Mouse (Mus musculus) heart, embryonic 12.5 days (tissue): Measurements from ENCODE around the gene Cnga2. TPM values are rescaled to one million over a fixed set of nuclear protein-coding genes. Genes with fewer than 3 reads are reported as not detected.

ENCODE experiments used
- ATAC-seq: fragments of 200-750 bp; cut with Nextera tagmentation; 2 replicates; pipeline ENCODE4 v1.8.0; 2017; ENCODE audit warnings: moderate TSS enrichment, moderate library complexity; ENCODE audit not compliant: insufficient number of reproducible peaks, low FRiP score
- H3K27ac ChIP-seq: fragments of 300-500 bp; sonication (generic); 2 replicates; pipeline ENCODE4 v1.5.1; 2016; ENCODE audit warnings: mild to moderate bottlenecking, moderate library complexity; ENCODE audit not compliant: poor library complexity, severe bottlenecking
- H3K27me3 ChIP-seq: fragments of 300-500 bp; sonication (generic); replicated peaks from 2 replicates; pipeline ENCODE4 v1.6.1; 2016; ENCODE audit warnings: mild to moderate bottlenecking, moderate library complexity
- H3K36me3 ChIP-seq: fragments of 300-500 bp; sonication (generic); 2 replicates; pipeline ENCODE4 v1.6.1; 2016; ENCODE audit warnings: mild to moderate bottlenecking, moderate library complexity
- H3K4me1 ChIP-seq: fragments of 300-500 bp; sonication (generic); replicated peaks from 2 replicates; pipeline ENCODE4 v1.6.1; 2016; ENCODE audit warnings: mild to moderate bottlenecking
- H3K4me2 ChIP-seq: fragments of 300-500 bp; sonication (generic); 2 replicates; pipeline ENCODE4 v1.6.1; 2016; ENCODE audit warnings: mild to moderate bottlenecking, moderate library complexity
- H3K4me3 ChIP-seq: fragments of 300-500 bp; sonication (generic); 2 replicates; pipeline ENCODE4 v1.5.1; 2016; ENCODE audit warnings: mild to moderate bottlenecking
- H3K9ac ChIP-seq: fragments of 300-500 bp; sonication (generic); 2 replicates; pipeline ENCODE4 v1.6.1; 2016; ENCODE audit warnings: mild to moderate bottlenecking, moderate library complexity
- H3K9me3 ChIP-seq: fragments of 300-500 bp; sonication (generic); replicated peaks from 2 replicates; pipeline ENCODE4 v1.6.1; 2016; ENCODE audit warnings: mild to moderate bottlenecking, moderate library complexity
- WGBS: fragments of 180-500 bp; shearing (Covaris S2); methylation state at CpG from one replicate; pipeline ENCODE4 v1.1.7; 2016; 5-methylcytosine and 5-hydroxymethylcytosine counted together
- polyA plus RNA-seq: library from polyadenylated mRNA; unstranded; fragments of >200 nt; fragmentation: Nextera tagmentation; extraction: Ambion mirVana; gene quantifications from 2 replicates; pipeline ENCODE4 v1.2.1, GENCODE M21; 2016

The Cnga2 gene
- polyA plus RNA-seq, 1 experiment from 2014 or later: not detected

DNA sequence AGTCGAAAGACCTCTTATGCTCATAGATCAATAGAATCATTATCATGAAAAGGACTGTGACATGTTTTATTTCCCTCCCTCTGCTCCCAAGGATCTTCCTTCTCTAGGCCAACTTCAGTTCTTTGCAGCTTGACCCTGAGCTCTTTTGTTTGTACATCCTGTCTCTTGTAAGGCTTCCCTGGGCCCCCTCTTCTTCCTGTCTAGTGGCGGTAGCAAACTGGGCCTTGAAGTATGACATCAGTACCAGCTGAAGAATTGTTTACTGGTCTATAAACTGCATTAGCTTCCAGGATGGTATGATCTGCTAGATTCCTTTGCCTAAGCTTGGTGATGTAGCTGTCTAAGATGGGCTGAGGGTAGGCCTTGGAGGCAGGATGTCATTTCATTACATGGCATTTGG is 10.3 kb upstream of the Cnga2 start:
- Histone ChIP-seq H3K9me3 (no peaks in the 10 kb centered on the region), H3K27ac (no peak overlapping the region), H3K4me3 (no peak overlapping the region), H3K36me3 (no peaks in the 10 kb centered on the region), H3K27me3 (no peaks in the 10 kb centered on the region), H3K4me1 (no peaks in the 10 kb centered on the region), H3K4me2 (no peak overlapping the region), H3K9ac (no peak overlapping the region)
- ATAC-seq: no peak
- 70% methylated on average over 2 of the region's 2 CpGs for WGBS

DNA sequence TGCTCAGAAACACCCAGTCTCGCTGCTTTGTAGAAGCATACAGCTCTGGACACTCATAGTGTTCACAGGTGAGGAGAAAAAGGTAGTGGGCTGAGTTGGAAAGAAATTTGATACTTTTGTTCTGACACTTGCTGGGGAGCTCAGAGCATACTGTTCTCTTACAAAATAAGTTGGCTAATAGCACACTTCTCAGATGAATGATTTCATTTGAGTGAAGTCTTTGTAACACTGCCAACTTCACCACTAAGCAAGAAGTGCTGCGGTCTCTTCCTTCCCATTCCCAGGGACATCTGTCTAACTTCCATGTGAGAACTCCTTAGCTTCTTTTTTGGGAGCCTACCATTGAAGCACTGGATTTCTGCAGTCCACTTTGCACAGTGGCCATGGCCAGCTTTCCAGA is 8.4 kb upstream of the Cnga2 start:
- no peak for ATAC-seq
- Histone ChIP-seq H3K27ac (no peak overlapping the region), H3K4me2 (no peak overlapping the region), H3K4me1 (no peaks in the 10 kb centered on the region), H3K9me3 (no peaks in the 10 kb centered on the region), H3K36me3 (no peaks in the 10 kb centered on the region), H3K27me3 (no peaks in the 10 kb centered on the region), H3K9ac (no peak overlapping the region), H3K4me3 (no peak overlapping the region)
- WGBS: 74% methylated on average over 2 of the region's 2 CpGs

- Histone ChIP-seq H3K4me2 (no peak overlapping the region), H3K4me3 (no peak overlapping the region), H3K27ac (no peak overlapping the region), H3K9ac (no peak overlapping the region), H3K36me3 (no peaks in the 10 kb centered on the region), H3K9me3 (no peaks in the 10 kb centered on the region), H3K27me3 (0 out of 2 replicates have a peak, but pooled peaks cover 3% of the 10 kb centered on the region), H3K4me1 (no peaks in the 10 kb centered on the region)
- ATAC-seq: no peak
- WGBS: 66% methylated on average over 1 of the region's 1 CpGs
Observed at GRCm38 (mm10) chrX:71983775-71984174, 7.9 kb upstream of the Cnga2 start.

GRCm38 (mm10) chrX:71995972-71996371 is 4.3 kb downstream of the Cnga2 start:
- no peak overlapping the region for H3K4me2 ChIP-seq

DNA sequence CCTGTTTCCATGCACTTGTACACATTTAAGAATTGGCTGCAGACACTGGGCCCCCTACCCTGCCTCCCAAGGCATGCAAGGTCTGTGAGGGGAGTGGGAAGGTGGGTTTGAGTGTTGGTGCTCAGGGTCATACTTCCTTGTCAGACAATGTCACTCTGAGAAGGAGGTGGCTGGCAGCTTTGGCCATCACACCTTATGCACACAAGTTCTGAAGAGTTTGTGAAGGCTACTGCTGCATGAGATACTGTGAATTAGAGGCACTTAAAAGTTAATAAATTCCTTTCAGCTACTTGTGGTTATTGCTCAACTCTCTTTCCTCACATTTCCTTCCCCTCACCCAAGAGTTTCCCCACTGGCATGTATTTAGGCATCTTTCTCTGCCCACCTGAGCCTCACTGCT is 18.3 kb downstream of the Cnga2 start:
- H3K9me3 ChIP-seq: no peaks in the 10 kb centered on the region
- no peak for ATAC-seq

More at GRCm38 (mm10) chrX:71995972-71996371, 4.3 kb downstream of the Cnga2 start:
- H3K9me3 ChIP-seq: no peaks in the 10 kb centered on the region
- 0 out of 2 replicates have a peak, but pooled peaks cover 7% of the 10 kb centered on the region for H3K27me3 ChIP-seq
- no peaks in the 10 kb centered on the region for H3K4me1 ChIP-seq
- no peak overlapping the region for H3K27ac ChIP-seq
- H3K9ac ChIP-seq: no peak overlapping the region
- 43% methylated on average over 1 of the region's 1 CpGs for WGBS
- ATAC-seq: no peak
- no peaks in the 10 kb centered on the region for H3K36me3 ChIP-seq
- H3K4me3 ChIP-seq: no peak overlapping the region

GRCm38 (mm10) chrX:72012236-72012635 is 20.6 kb downstream of the Cnga2 start:
- H3K27ac ChIP-seq: no peak overlapping the region
- ATAC-seq: no peak
- WGBS: 62% methylated on average over 9 of the region's 9 CpGs

More for the DNA sequence above, 18.3 kb downstream of the Cnga2 start:
- H3K27ac ChIP-seq: no peak overlapping the region
- no peak overlapping the region for H3K4me2 ChIP-seq
- peaks cover 6% of the 10 kb centered on the region; the same call in 1 of the 2 replicates for H3K27me3 ChIP-seq
- H3K4me3 ChIP-seq: no peak overlapping the region
- H3K9ac ChIP-seq: no peak overlapping the region
- H3K36me3 ChIP-seq: no peaks in the 10 kb centered on the region
- no peaks in the 10 kb centered on the region for H3K4me1 ChIP-seq

DNA sequence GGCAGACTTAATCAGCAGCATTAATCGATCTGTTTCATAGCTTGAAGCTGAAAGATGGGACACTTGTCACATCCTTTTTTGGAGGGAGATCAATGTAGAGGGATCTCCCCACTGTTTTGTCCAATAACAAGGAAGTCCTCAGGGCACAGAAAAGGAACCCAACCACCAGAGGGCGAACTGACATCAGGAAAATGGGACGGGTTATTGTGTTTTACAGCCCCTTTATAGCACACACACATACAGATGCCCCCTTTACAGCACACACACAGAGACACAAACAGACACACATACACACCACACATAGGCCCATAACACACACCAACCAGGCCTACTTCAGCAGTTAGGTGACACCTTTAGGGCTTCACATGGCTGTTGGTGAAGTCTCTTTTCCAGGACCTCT is 21.2 kb downstream of the Cnga2 start:
- ATAC-seq: no peak
- no peak overlapping the region for H3K9ac ChIP-seq
- 45% methylated on average over 3 of the region's 3 CpGs for whole genome bisulfite sequencing

More at GRCm38 (mm10) chrX:72012236-72012635, 20.6 kb downstream of the Cnga2 start:
- Histone ChIP-seq H3K9ac (no peak overlapping the region), H3K36me3 (no peaks in the 10 kb centered on the region), H3K4me3 (no peak overlapping the region), H3K9me3 (no peaks in the 10 kb centered on the region), H3K4me2 (no peak overlapping the region), H3K4me1 (no peaks in the 10 kb centered on the region), H3K27me3 (peaks cover 6% of the 10 kb centered on the region; the same call in 1 of the 2 replicates)

GRCm38 (mm10) chrX:72022241-72022640 is 30.6 kb downstream of the Cnga2 start:
- no peaks in the 10 kb centered on the region for H3K9me3 ChIP-seq
- no peak for ATAC-seq
- H3K27ac ChIP-seq: no peak overlapping the region
- no peak overlapping the region for H3K4me3 ChIP-seq
- no peak overlapping the region for H3K9ac ChIP-seq
- no peak overlapping the region for H3K4me2 ChIP-seq
- no peaks in the 10 kb centered on the region for H3K4me1 ChIP-seq
- H3K36me3 ChIP-seq: no peaks in the 10 kb centered on the region
- 86% methylated on average over 1 of the region's 1 CpGs for whole genome bisulfite sequencing
- no peaks in the 10 kb centered on the region for H3K27me3 ChIP-seq

More for the DNA sequence above, 21.2 kb downstream of the Cnga2 start:
- no peak overlapping the region for H3K4me2 ChIP-seq
- H3K36me3 ChIP-seq: no peaks in the 10 kb centered on the region
- H3K4me1 ChIP-seq: no peaks in the 10 kb centered on the region
- H3K27me3 ChIP-seq: peaks cover 6% of the 10 kb centered on the region; the same call in 1 of the 2 replicates
- H3K9me3 ChIP-seq: no peaks in the 10 kb centered on the region
- no peak overlapping the region for H3K27ac ChIP-seq
- no peak overlapping the region for H3K4me3 ChIP-seq

GRCm38 (mm10) chrX:72022750-72023398 is 31.2 kb downstream of the Cnga2 start:
- ATAC-seq: no peak
- H3K27ac ChIP-seq: no peak overlapping the region
- 39% methylated on average over 10 of the region's 10 CpGs for WGBS

DNA sequence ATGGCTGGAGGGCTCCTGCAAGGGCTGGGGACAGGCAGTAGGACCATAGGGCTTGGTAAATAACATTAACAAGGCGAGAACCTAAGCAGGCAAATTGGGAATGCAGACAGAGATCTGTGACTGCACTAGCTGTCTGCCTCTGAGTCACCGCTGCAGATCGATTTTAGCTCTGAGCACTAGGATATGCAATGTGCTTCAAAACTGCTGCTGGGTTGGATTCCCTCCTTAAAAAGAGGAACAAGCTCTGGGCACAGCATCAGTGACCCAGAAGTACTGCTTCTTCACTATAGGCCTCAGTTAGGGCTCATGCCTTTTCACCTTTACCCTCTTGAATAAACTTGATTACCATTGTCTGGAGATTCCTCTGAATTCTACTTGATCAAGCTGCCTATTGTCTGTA is 31.9 kb downstream of the Cnga2 start:
- no peaks in the 10 kb centered on the region for H3K36me3 ChIP-seq
- H3K27me3 ChIP-seq: no peaks in the 10 kb centered on the region
- H3K9ac ChIP-seq: no peak overlapping the region
- no peaks in the 10 kb centered on the region for H3K9me3 ChIP-seq
- no peak for ATAC-seq
- WGBS: 74% methylated on average over 3 of the region's 3 CpGs
- H3K27ac ChIP-seq: no peak overlapping the region
- no peak overlapping the region for H3K4me2 ChIP-seq
- no peak overlapping the region for H3K4me3 ChIP-seq
- no peaks in the 10 kb centered on the region for H3K4me1 ChIP-seq

More at GRCm38 (mm10) chrX:72022750-72023398, 31.2 kb downstream of the Cnga2 start:
- H3K9me3 ChIP-seq: no peaks in the 10 kb centered on the region
- no peak overlapping the region for H3K4me2 ChIP-seq
- no peak overlapping the region for H3K9ac ChIP-seq
- H3K36me3 ChIP-seq: no peaks in the 10 kb centered on the region
- no peak overlapping the region for H3K4me3 ChIP-seq
- H3K4me1 ChIP-seq: no peaks in the 10 kb centered on the region
- no peaks in the 10 kb centered on the region for H3K27me3 ChIP-seq

DNA sequence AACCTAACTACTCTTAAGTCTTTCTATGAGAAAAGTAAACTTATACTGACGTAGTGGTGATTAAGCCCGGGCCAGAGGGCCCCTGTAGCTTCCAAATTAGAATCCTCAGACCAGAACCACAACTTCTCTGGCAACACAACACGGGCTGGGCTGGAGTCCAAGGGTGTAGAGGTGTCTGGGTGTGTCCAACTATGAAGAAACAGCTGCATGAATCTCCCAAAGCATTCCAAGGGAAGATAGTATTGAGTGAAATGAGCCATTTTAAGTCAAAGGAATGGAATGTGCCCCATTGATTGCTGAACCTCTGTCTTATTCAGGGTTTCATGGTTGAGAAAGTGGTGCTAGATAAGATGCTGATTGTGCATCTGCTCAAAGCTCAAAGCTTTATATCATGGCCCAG is 52.4 kb downstream of the Cnga2 start:
- ATAC-seq: no peak
- Histone ChIP-seq H3K9ac (no peak overlapping the region), H3K4me3 (no peak overlapping the region), H3K27me3 (no peaks in the 10 kb centered on the region), H3K4me2 (no peak overlapping the region), H3K4me1 (no peaks in the 10 kb centered on the region), H3K27ac (no peak overlapping the region), H3K9me3 (no peaks in the 10 kb centered on the region), H3K36me3 (no peaks in the 10 kb centered on the region)
- 64% methylated on average over 3 of the region's 3 CpGs for WGBS

DNA sequence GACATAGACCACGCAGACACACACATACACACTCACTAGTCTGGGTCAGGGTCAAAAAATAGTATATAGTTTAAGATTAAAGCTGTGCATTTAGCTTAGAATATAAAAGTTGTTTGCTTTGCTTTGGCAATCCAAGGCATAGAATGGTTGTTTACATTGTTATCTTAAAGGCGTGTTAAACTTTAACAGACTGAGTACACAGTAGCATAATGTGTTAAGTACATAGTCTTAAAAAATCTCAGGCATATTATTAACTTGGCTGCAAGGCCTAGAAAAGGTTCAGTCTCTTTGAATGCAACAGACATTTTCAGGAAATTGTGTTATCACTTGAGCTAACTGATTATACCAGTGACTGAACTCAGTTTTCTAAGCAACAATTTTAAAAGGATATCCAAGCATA is 56.3 kb downstream of the Cnga2 start:
- Histone ChIP-seq H3K4me1 (no peaks in the 10 kb centered on the region), H3K4me3 (no peak overlapping the region), H3K9ac (no peak overlapping the region), H3K27ac (no peak overlapping the region), H3K4me2 (no peak overlapping the region), H3K27me3 (no peaks in the 10 kb centered on the region), H3K36me3 (no peaks in the 10 kb centered on the region), H3K9me3 (no peaks in the 10 kb centered on the region)
- 79% methylated on average over 2 of the region's 2 CpGs for WGBS
- ATAC-seq: no peak
